Mouse (Mus musculus) neural tube, postnatal 0 days (tissue): ENCODE results near the gene Cstf2. TPM values are rescaled to one million over a fixed set of nuclear protein-coding genes. Genes with fewer than 3 reads are reported as not detected.

Experiments used
- microRNA-seq: library from miRNA; unstranded; fragments of <30 nt; microRNA quantifications from one replicate; pipeline ENCODE4, GENCODE M21; 2016
- polyA plus RNA-seq: library from polyadenylated mRNA; unstranded; fragments of >200 nt; fragmentation: Nextera tagmentation; extraction: Ambion mirVana; gene quantifications from 2 replicates; pipeline ENCODE4 v1.2.1, GENCODE M21; 2015

Gene Cstf2
- 51.9 and 55.3 TPM in 2 replicates for polyA plus RNA-seq

GRCm38 (mm10) chrX:134058987-134059712 lies at the start of gene Cstf2:
Gene Cstf2, plus strand, starts transcription at chrX:134059187.

Small RNA genes within 50 kb of the gene (microRNA-seq; reads per million reads assigned to microRNA genes)
- 0.87 reads per million for gene Mir3112

Other genes starting within 250 kb of the Cstf2 start
- gene Tnmd, start 208.2 kb upstream of the Cstf2 start, polyA plus RNA-seq = 1.5 and 2.4 TPM in 2 replicates
- gene Tspan6, start 160.8 kb upstream of the Cstf2 start, polyA plus RNA-seq = 250 TPM in 2 replicates
- gene Srpx2, start 150.8 kb upstream of the Cstf2 start, polyA plus RNA-seq = 1.5 TPM in 2 replicates
- 0.68 and 0.73 TPM in 2 replicates for gene Sytl4, start 77.4 kb upstream of the Cstf2 start, polyA plus RNA-seq
- gene Xkrx, start 102.9 kb downstream of the Cstf2 start, polyA plus RNA-seq = 0.74 and 1.3 TPM in 2 replicates
- gene Arl13a, start 128.3 kb downstream of the Cstf2 start, polyA plus RNA-seq = not detected in 2 replicates
- 0.11 TPM in 1 of 2 replicates, not detected in the other for gene Nox1, start 162.8 kb downstream of the Cstf2 start, polyA plus RNA-seq
- 5.9 and 6.3 TPM in 2 replicates for gene Trmt2b, start 217.8 kb downstream of the Cstf2 start, polyA plus RNA-seq
- 110 and 112 TPM in 2 replicates for gene Tmem35a, start 236.0 kb downstream of the Cstf2 start, polyA plus RNA-seq
- gene Cenpi, start 248.9 kb downstream of the Cstf2 start, polyA plus RNA-seq = 4.2 and 5.0 TPM in 2 replicates